Mouse (Mus musculus): ENCODE results near the gene 1190005I06Rik.

Gene 1190005I06Rik

GRCm38 (mm10) chr8:120675718-120676117, 28.3 kb upstream of the 1190005I06Rik start:
- POLR2A ChIA-PET, result interaction anchor here in 2 of 4 experiments (0.5 to 1.5 kb wide), 5 partner anchors 9 to 770 kb away, joined by 3 to 6 read pairs (median 4); no protein-coding TSS in a partner anchor
- CTCF ChIA-PET, result interaction anchor here in 3 of 4 experiments (1.1 to 1.7 kb wide), 4 partner anchors 121 to 133 kb away, joined by 4 to 5 read pairs (median 4); no protein-coding TSS in a partner anchor

- POLR2A ChIA-PET, result interaction anchor here in 3 of 4 experiments (0.6 to 3.5 kb wide), 11 partner anchors 9 to 338 kb away, joined by 3 to 14 read pairs (median 4); partner anchors contain the start of gene Gins2 (in 1 of the 3)
These were observed 25.9 kb upstream of the 1190005I06Rik start for GRCm38 (mm10) chr8:120673298-120673697.

GRCm38 (mm10) chr8:120672626-120673229, 25.3 kb upstream of the 1190005I06Rik start:
- ChIA-PET CTCF (interaction anchor here in 1 of 4 experiments (0.8 to 1.5 kb wide), 5 partner anchors 10 to 214 kb away, joined by 3 to 7 read pairs (median 4); no protein-coding TSS in a partner anchor), POLR2A (interaction anchor here in 3 of 4 experiments (0.9 to 3.5 kb wide), 8 partner anchors 9 to 338 kb away, joined by 3 to 14 read pairs (median 4); partner anchors contain the start of gene Gins2 (in 1 of the 3))

More at GRCm38 (mm10) chr8:120673298-120673697, 25.9 kb upstream of the 1190005I06Rik start:
- CTCF ChIA-PET, result interaction anchor here in 2 of 4 experiments (0.6 to 1.5 kb wide), 7 partner anchors 10 to 149 kb away, joined by 3 to 7 read pairs (median 3); no protein-coding TSS in a partner anchor

GRCm38 (mm10) chr8:120671775-120672174, 24.3 kb upstream of the 1190005I06Rik start:
- ChIA-PET CTCF (interaction anchor here in 3 of 4 experiments (0.6 to 1.6 kb wide), 10 partner anchors 12 to 1462 kb away, joined by 3 to 7 read pairs (median 4); partner anchors contain the start of gene Irf8 (in 1 of the 3)), POLR2A (interaction anchor here in 3 of 4 experiments (0.5 to 3.5 kb wide), 16 partner anchors 10 to 919 kb away, joined by 3 to 14 read pairs (median 3); partner anchors contain the start of gene Gins2 (in 1 of the 3))

GRCm38 (mm10) chr8:120668374-120668905, 21.0 kb upstream of the 1190005I06Rik start, which contains the start of gene Emc8:
TSS of gene Emc8 (minus strand) at chr8:120668573.
- ChIA-PET CTCF (interaction anchor here in 3 of 4 experiments (0.6 to 1.4 kb wide), 17 partner anchors 10 to 435 kb away, joined by 3 to 15 read pairs (median 4); no protein-coding TSS in a partner anchor), POLR2A (interaction anchor here (0.7 to 3.0 kb wide), 10 partner anchors 9 to 491 kb away, joined by 3 to 15 read pairs (median 5); partner anchors contain the start of gene Fam92b (in 1 of the 4))

GRCm38 (mm10) chr8:120667561-120668373, 20.3 kb upstream of the 1190005I06Rik start, which contains the start of the genes Gm27021 and Cox4i1:
TSS of gene Gm27021 (minus strand) at chr8:120668079.
TSS of gene Cox4i1 (plus strand) at chr8:120668222.
- ChIA-PET CTCF (interaction anchor here in 3 of 4 experiments (0.5 to 3.0 kb wide), 23 partner anchors 9 to 1450 kb away, joined by 3 to 15 read pairs (median 4); no protein-coding TSS in a partner anchor), POLR2A (interaction anchor here (0.6 to 3.0 kb wide), 16 partner anchors 9 to 490 kb away, joined by 3 to 15 read pairs (median 4); partner anchors contain the start of gene Fam92b (in 1 of the 4))

GRCm38 (mm10) chr8:120666807-120667470, 19.5 kb upstream of the 1190005I06Rik start:
- ChIA-PET POLR2A (interaction anchor here in 3 of 4 experiments (1.0 to 3.0 kb wide), 12 partner anchors 9 to 340 kb away, joined by 3 to 15 read pairs (median 4); no protein-coding TSS in a partner anchor), CTCF (interaction anchor here in 2 of 4 experiments (0.6 to 3.0 kb wide), 11 partner anchors 17 to 1451 kb away, joined by 3 to 15 read pairs (median 3); no protein-coding TSS in a partner anchor)

- POLR2A ChIA-PET, result interaction anchor here in 3 of 4 experiments (0.6 to 3.0 kb wide), 14 partner anchors 8 to 339 kb away, joined by 3 to 15 read pairs (median 4); no protein-coding TSS in a partner anchor
- CTCF ChIA-PET, result interaction anchor here (0.6 to 3.0 kb wide), 14 partner anchors 10 to 1236 kb away, joined by 3 to 14 read pairs (median 5); no protein-coding TSS in a partner anchor
These were observed 18.5 kb upstream of the 1190005I06Rik start for GRCm38 (mm10) chr8:120665726-120666455.

- POLR2A ChIA-PET, result interaction anchor here in 2 of 4 experiments (0.8 to 1.7 kb wide), 10 partner anchors 8 to 73 kb away, joined by 3 to 9 read pairs (median 3); no protein-coding TSS in a partner anchor
These were observed 17.1 kb upstream of the 1190005I06Rik start for GRCm38 (mm10) chr8:120664566-120664965.

GRCm38 (mm10) chr8:120657415-120657814, 10.0 kb upstream of the 1190005I06Rik start:
- POLR2A ChIA-PET, result interaction anchor here in 2 of 4 experiments (0.6 to 2.5 kb wide), 6 partner anchors 10 to 69 kb away, joined by 3 to 15 read pairs (median 4); partner anchors contain the start of genes Cox4i1 (in 1 of the 2), Emc8 (in 1 of the 2) and Gm27021 (in 1 of the 2)

More at GRCm38 (mm10) chr8:120664566-120664965, 17.1 kb upstream of the 1190005I06Rik start:
- CTCF ChIA-PET, result interaction anchor here (0.7 to 1.9 kb wide), 8 partner anchors 9 to 388 kb away, joined by 3 to 6 read pairs (median 3); no protein-coding TSS in a partner anchor

GRCm38 (mm10) chr8:120656322-120657052, 9.1 kb upstream of the 1190005I06Rik start:
- ChIA-PET POLR2A (interaction anchor here (0.6 to 2.6 kb wide), 13 partner anchors 9 to 814 kb away, joined by 3 to 15 read pairs (median 4); partner anchors contain the start of genes Cox4i1 (in 2 of the 4), Gm27021 (in 2 of the 4) and Emc8 (in 1 of the 4)), CTCF (interaction anchor here in 2 of 4 experiments (0.8 to 1.0 kb wide), 4 partner anchors 8 to 60 kb away, joined by 3 read pairs; no protein-coding TSS in a partner anchor)

More at GRCm38 (mm10) chr8:120657415-120657814, 10.0 kb upstream of the 1190005I06Rik start:
- CTCF ChIA-PET, result interaction anchor here in 3 of 4 experiments (0.5 to 0.9 kb wide), 4 partner anchors 15 to 176 kb away, joined by 3 to 4 read pairs (median 3); no protein-coding TSS in a partner anchor

GRCm38 (mm10) chr8:120644663-120645062, 2.8 kb downstream of the 1190005I06Rik start:
- ChIA-PET CTCF (interaction anchor here in 1 of 4 experiments (1.6 kb wide), 1 partner anchor 34 kb away, joined by 3 read pairs; no protein-coding TSS in a partner anchor), POLR2A (interaction anchor here in 2 of 4 experiments (1.1 to 3.6 kb wide), 4 partner anchors 8 to 25 kb away, joined by 3 to 24 read pairs (median 3); no protein-coding TSS in a partner anchor)

- ChIA-PET CTCF (interaction anchor here (0.6 to 2.4 kb wide), 35 partner anchors 8 to 497 kb away, joined by 3 to 17 read pairs (median 4); partner anchors contain the start of genes Gins2 (in 1 of the 4) and Gm27021 (in 1 of the 4)), POLR2A (interaction anchor here in 3 of 4 experiments (0.5 to 3.6 kb wide), 13 partner anchors 9 to 307 kb away, joined by 3 to 24 read pairs (median 3); no protein-coding TSS in a partner anchor)
These were observed 5.3 kb downstream of the 1190005I06Rik start for GRCm38 (mm10) chr8:120642031-120642662.

- ChIA-PET POLR2A (interaction anchor here in 2 of 4 experiments (0.6 to 3.6 kb wide), 5 partner anchors 9 to 306 kb away, joined by 3 to 24 read pairs (median 3); no protein-coding TSS in a partner anchor), CTCF (interaction anchor here in 2 of 4 experiments (0.7 to 2.4 kb wide), 8 partner anchors 8 to 353 kb away, joined by 3 to 12 read pairs (median 5); partner anchors contain the start of gene Gm27021 (in 1 of the 2))
These were observed 6.2 kb downstream of the 1190005I06Rik start for GRCm38 (mm10) chr8:120641245-120641644.
